Mouse (Mus musculus) adipocyte (in vitro differentiated cells): Measurements from ENCODE around the gene Rph3a.
"Not testable (repeated sequence)": the region's sequence is repeated elsewhere in the genome, so short reads cannot be mapped to it uniquely, and the experiment has no call there.

Source experiments
- DNase-seq: peaks from one replicate; pipeline ENCODE4 v3.0.0-alpha.2; 2016; ENCODE audit warnings: low spot score

The Rph3a gene

DNA sequence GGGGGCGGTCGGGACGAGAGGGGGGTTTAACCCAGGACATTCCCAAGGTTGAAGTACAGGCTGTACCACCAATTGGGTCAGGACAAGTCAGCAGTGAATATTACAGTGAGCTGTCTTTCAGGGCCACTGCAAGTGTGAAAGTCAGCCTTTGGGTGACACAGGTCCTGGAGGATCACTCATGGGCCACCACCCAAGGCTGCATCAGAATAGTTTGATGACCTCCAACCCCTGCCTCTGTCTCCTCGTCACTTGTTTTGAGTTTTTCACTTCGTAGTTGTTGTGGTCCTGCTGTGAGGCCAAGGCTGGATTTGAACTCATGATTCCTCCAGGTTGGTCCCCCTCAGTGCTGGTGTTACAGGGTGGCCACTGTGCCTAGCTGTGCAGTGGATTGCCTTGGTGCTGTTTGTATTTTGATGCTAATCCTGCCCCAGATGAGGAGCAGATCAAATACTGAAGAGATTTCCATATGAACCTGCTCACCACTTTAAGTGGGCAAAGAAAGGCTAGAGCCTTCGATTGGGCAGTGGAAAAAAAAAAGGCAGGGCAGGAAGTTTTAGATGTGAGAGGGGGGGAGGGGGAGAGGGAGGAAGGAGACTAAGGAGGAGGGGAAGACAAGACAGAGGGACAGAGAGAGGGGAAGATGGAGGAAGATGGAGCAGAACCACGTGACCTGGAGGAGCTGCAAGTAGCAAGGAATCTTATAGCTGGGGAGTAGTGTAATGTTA is 101.5 kb downstream of the Rph3a start:
- no peak for DNase-seq

DNA sequence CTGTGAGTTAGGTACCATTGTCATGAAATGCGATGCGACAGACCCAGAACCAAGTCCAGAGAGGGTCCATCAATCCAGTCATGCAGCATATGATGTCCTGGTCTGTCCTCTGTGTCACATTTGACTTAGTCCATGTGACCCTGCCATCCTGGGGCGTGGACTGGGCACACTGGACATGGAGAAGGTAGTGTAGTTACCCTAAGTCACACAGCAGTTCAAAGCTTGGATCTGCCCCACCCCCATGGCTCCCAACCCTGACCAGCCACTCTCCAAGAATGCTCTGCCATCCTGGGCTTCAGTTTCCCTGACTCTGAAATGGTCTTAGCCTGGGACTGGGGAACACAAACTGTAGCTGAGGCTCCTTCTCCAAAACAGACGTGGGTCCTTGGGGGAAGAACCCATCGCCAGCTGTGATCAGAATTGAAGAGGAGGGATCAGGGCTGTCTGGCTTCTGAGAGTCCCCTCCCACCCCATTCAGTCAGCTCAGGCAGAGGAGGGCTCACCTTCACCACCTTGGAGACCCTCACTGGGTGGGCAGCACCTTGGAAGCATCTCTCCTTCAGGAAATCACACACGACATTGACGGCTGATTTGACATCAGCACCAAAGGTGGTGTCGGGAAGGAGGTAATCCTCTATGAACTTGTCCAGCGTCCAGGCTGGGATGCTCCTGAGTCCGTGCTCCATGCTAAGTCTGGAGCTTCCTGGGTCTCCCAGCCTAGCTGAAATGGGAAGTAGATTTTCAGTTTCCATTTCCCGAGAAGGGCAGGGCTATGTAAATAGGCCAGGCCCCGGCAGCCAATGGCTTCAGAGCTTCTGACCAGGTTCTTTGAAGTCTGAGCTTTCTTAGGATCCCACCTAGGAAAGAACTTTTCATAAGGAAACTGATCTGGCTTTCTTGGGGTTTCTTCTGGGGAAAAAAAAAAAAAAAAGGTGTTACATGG is 102.8 kb downstream of the Rph3a start, which contains the start of gene Oas1a:
Oas1a (minus strand) TSS at position 731 of the 943 bp plus-strand sequence.
- not testable (repeated sequence) for DNase-seq

DNA sequence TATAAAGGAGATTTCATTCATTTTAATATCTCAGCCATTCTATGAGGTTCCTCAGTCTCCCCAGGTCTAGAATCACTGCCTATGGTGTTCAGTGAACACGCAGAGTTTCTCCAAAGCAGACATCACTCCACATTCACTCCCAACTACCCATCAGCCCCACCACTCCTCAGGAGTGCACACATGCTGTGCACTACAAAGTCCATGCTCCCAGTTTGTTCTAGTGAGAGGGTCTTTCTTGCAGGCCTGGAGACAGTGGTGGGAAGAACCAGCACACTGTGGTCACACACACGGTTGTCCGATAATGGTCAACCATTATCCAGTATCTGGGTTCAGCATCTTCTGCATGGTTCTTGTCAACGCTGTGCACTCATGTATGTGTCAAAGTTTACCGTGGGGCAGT is 107.8 kb downstream of the Rph3a start:
- DNase-seq: no peak

DNA sequence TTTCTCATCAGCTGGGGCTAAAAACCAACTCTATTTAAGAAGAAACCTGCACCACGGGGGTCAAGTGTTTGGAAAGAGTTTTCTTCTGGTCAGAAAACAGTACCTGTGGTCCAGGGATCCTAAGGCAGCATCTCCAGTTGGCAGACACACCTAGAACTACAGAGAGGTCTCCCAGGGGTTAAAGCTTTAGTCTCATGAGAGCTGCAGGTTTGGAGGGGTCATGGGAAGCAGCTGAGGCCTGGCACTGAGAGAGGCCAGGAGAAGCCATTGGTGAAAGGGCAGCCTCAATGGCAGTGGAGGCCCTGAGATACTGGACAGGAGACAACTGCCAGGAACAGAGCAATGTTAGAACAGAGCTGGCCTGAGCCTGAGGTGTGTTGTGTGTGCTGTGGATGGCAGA is 109.2 kb downstream of the Rph3a start:
- DNase-seq: no peak

DNA sequence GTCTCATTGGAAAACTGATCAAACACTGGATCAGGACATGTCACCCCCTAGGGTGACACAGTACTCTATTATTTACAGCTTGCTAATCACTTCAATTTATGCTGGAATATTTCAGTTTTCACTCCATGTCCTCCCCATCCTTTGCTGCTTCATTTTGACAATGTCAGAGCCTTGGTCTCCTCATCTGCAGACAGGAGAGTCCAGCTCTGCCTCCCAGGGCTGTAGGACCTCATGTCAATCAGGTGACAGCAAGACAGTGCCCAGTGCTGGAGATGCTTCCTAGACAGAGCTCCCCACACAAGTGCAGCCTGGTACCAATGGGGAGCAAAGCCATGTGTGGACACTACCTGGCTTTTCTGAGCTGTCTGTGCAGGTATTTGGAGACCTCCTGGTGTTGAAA is 111.2 kb downstream of the Rph3a start:
- DNase-seq: no peak

DNA sequence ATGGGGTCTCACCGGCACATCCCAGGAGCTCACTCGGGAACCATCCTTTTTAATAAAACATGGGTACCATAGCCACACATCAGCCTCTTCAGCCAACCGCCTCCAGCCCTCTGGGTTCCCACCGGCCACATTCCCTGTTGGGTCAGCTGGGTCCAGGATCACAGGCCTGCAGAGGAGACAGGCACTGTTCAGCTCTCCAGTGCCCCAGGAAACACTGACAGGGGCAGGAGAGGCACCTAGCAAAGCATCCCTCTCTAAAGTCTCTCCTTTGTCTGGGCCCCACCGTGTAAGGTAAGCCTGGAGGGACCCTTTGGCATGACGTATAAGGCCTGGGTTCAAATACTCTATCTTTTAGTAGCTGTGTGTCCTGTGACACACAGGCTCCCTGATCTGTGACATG is 111.6 kb downstream of the Rph3a start:
- no peak for DNase-seq

DNA sequence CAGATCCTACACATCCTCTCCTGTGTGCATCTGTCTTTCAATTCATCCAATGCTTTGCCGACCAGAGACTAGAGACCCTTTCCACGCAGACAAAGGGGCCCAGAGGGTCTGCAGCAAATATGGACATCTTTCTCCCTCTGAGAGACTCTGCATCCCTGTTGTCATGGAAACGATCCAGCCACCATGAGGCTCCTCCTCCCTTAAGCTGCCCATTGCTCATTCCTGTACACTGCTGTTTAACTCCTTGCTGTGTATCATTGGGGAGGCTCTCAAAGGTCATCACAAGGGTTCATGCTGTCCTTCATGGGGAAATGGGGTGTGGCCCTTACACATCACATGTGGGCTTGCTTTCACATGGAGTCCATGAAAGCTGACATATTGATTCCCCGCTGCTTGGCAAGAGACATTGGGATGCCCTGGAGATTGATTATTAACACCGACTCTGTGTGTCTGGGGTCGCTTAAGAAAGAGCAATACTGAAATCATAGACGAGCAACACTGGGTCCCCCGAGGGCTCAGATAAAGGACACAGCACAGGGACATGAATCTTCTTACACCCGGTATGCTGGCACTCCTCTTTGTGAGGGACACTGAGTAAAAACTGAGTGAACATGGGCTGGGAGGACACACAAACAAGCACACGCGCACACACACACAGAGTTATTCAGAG is 114.5 kb downstream of the Rph3a start:
- no peak for DNase-seq

DNA sequence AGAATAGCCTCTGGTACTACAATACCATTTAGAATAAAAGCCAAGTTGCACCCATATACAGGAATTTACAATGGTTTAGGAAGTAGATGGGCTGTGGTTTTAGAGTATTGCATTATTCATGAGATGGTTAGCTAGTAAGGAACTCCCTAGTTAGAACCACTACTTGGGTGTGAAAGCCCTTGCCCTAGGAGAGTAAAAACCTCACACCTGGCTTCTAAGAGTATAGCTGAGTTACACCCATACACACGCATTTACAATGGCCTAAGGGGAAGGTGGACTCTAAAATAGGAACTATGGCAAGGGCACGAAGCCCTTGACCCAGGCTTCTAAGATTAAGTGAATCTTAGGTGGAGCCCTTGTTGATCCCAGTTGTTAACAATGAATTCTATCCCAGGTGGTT is 115.2 kb downstream of the Rph3a start:
- not testable (repeated sequence) for DNase-seq

DNA sequence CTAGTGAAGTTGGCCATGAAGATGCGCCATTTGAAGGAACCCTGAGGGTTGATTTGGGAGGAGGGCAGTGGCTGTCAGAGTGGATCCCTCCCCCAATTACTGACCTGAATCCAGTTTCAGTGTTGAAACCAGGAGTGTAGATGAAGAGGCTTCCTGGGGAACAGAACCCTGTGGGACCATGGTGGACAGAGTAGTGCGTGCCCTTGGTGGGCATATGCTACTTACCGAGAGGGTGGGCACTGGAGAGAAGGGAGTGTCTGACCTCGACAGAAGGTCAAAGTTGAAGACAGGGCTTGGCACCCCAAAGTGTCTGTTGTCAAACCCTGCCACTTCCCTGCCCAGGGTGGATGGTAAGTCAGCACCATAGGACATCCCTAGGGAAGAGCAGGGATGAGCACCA is 116.0 kb downstream of the Rph3a start:
- not testable (repeated sequence) for DNase-seq

DNA sequence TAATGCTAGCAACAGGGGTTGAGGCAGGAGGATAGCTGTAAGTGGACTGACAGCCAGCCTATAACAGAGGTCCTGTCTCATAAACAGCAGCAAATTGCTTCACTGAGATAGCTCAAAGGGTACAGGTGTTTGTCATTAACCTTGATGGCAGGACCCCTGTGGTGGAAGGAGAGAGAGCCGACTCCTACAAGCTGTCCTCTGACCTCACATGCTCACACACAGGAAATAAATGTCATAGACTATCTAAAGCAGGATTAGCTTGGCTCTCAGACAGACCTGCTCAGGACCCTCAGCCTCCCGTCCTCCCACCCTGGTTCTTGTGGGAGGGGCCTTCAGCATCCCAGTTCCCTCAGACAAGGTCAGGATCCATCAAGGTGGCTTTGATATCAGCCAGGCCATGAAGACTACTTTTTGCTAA is 117.6 kb downstream of the Rph3a start:
- no peak for DNase-seq

DNA sequence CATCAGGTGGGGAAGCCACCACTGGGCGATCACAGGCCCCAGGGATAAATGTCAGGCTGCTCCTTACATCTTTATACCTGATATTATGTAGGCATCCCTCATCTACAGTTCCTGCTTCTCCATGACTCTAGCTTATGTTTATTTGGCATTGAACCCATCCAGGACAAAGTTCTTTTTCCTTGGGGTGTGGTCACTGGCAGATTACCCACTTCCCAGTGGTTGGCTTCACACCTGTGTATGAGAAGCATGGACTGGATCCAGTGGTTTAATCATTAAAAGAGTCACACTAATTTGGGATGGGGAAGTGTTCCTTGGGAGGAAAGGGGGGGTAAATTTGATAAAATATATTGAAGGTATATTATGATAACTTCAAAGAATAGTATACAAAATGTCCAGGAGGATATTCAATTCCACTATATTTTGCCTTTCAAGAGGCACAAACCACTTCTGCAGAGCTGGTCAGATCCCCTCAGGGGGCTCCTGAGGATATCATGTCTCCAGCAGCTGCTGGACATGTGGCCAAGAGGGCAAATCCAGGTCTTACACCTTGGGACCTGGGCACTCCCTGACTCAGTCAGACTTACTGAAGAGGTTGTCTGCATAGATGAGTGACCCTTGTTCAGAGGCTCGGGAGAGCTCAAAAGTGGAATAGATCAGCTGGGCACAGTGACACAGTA is 118.2 kb downstream of the Rph3a start:
- DNase-seq: not testable (repeated sequence)

DNA sequence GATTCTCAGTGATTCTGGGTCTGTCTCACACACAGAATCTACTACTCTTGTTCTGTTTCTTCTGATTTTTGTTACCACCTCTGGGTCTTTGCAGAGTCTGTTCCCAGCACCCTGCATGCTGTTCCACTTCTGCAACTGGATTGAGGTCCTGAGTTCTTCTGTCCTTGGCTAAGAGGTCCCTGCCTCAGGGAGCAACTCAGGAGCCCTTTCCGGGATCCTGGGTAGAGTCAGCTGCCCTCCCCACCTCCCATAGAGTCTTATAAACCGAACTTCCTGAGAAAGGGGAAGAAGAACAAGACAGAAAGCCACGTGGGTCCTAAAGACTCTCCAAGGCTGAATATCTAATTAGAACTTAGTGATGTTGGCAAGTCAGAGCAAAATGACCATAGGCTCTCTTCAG is 118.9 kb downstream of the Rph3a start:
- no peak for DNase-seq
